20 mouse cellular contexts compared by ENCODE assay signal in genomic region chr3:30143440-30143839, GRCm38 (mm10).
A peak's percentile ranks its signal among the peaks of the same experiment; 100 is the strongest.
DNase-seq lines count a peak whose midpoint lies in the region; ATAC-seq lines count a peak whose summit lies in the region.
"Had no signal": no experiment of that assay in that cellular context is flagged by ENCODE, and none has a peak within 500 bp of the region (broad histone marks: within the 10 kb centered on the region; RNA-seq: fewer than 3 reads in every experiment).

No protein-coding gene starts in this region.

- H3K36me3 ChIP-seq in kidney, embryonic 14.5 days (ENCODE audit: control insufficient read depth, insufficient read depth, low read length), result no peaks in the 10 kb centered on the region
- H3K36me3 ChIP-seq in midbrain, embryonic 11.5 days (ENCODE audit: control insufficient read depth, insufficient read depth, low read length), result no peaks in the 10 kb centered on the region
- H3K36me3 ChIP-seq in midbrain, embryonic 14.5 days (ENCODE audit: control insufficient read depth, insufficient read depth, low read length), result no peaks in the 10 kb centered on the region
- no peaks in the 10 kb centered on the region for H3K36me3 ChIP-seq in limb, embryonic 12.5 days
- H3K36me3 ChIP-seq: embryonic facial prominence, embryonic 15.5 days; heart, embryonic 15.5 days had no signal

- H3K9ac ChIP-seq in kidney, embryonic 14.5 days (ENCODE audit: low read depth, low read length), result no peak overlapping the region
- H3K9ac ChIP-seq in midbrain, embryonic 11.5 days (ENCODE audit: low read length), result no peak overlapping the region
- no peak overlapping the region for H3K9ac ChIP-seq in midbrain, embryonic 14.5 days (replicated peaks; ENCODE audit: low read length)
- no peak overlapping the region for H3K9ac ChIP-seq in limb, embryonic 12.5 days (replicated peaks)
- H3K9ac ChIP-seq: embryonic facial prominence, embryonic 15.5 days; forebrain, embryonic 13.5 days; forebrain, postnatal 0 days; heart, embryonic 15.5 days; hindbrain, embryonic 14.5 days had no signal

- H3K27ac ChIP-seq in kidney, embryonic 14.5 days (ENCODE audit: low read depth, low read length), result no peak overlapping the region
- H3K27ac ChIP-seq in midbrain, embryonic 11.5 days (ENCODE audit: low read depth, low read length), result no peak overlapping the region
- no peak overlapping the region for H3K27ac ChIP-seq in midbrain, embryonic 14.5 days (replicated peaks; ENCODE audit: low read depth, low read length)
- H3K27ac ChIP-seq in limb, embryonic 12.5 days, result peak overlapping the region; percentile 62
- H3K27ac ChIP-seq: embryonic facial prominence, embryonic 15.5 days; forebrain, embryonic 13.5 days; heart, adult 2 months; heart, embryonic 15.5 days; hindbrain, embryonic 14.5 days had no signal

- H3K27me3 ChIP-seq in kidney, embryonic 14.5 days (ENCODE audit: control insufficient read depth, insufficient read depth, low read length), result no peaks in the 10 kb centered on the region
- no peaks in the 10 kb centered on the region for H3K27me3 ChIP-seq in midbrain, embryonic 11.5 days (ENCODE audit: control insufficient read depth, insufficient read depth, low read length)
- H3K27me3 ChIP-seq in midbrain, embryonic 14.5 days (ENCODE audit: control insufficient read depth, insufficient read depth, low read length), result no peaks in the 10 kb centered on the region
- no peaks in the 10 kb centered on the region for H3K27me3 ChIP-seq in limb, embryonic 12.5 days
- H3K27me3 ChIP-seq: embryonic facial prominence, embryonic 15.5 days; heart, embryonic 15.5 days had no signal

- 57% methylated on average over 2 of the region's 2 CpGs for WGBS in kidney, embryonic 14.5 days
- 86% methylated on average over 2 of the region's 2 CpGs for WGBS in midbrain, embryonic 11.5 days
- 74% methylated on average over 2 of the region's 2 CpGs for WGBS in midbrain, embryonic 14.5 days
- WGBS in limb, embryonic 12.5 days, result 72% methylated on average over 2 of the region's 2 CpGs

- DNase-seq in kidney, postnatal 25 days, result no peak
- DNase-seq in midbrain, embryonic 11.5 days (ENCODE audit: low spot score, missing footprints), result peak; percentile 81
- no peak for DNase-seq in midbrain, embryonic 14.5 days
- DNase-seq in spleen, postnatal 36 days (ENCODE audit: low spot score in 2 of 2), result no peak
- DNase-seq: adrenal gland, adult 2 months; adrenal gland, postnatal 25 days; cerebellum, adult 18-20 months; cerebellum, adult 9-11 months; cerebellum, postnatal 36 days; forebrain, postnatal 0 days; gastrocnemius, postnatal 14 days; heart, adult 2 months; heart, postnatal 14 days had no signal

- peaks cover 16% of the 10 kb centered on the region for H3K4me1 ChIP-seq in kidney, embryonic 14.5 days (ENCODE audit: control insufficient read depth, insufficient read depth, low read length)
- H3K4me1 ChIP-seq in midbrain, embryonic 11.5 days (ENCODE audit: control insufficient read depth, insufficient read depth, low read length), result peaks cover 5% of the 10 kb centered on the region
- peaks cover 11% of the 10 kb centered on the region; the same call in 1 of the 2 replicates for H3K4me1 ChIP-seq in midbrain, embryonic 14.5 days (ENCODE audit: control insufficient read depth, insufficient read depth, low read length)
- peaks cover 51% of the 10 kb centered on the region for H3K4me1 ChIP-seq in limb, embryonic 12.5 days (replicated peaks)
- H3K4me1 ChIP-seq: heart, embryonic 15.5 days had no signal

- ATAC-seq in kidney, embryonic 14.5 days (ENCODE audit: low FRiP score, low TSS enrichment), result no peak
- ATAC-seq in midbrain, embryonic 11.5 days (ENCODE audit: low FRiP score), result no peak
- no peak for ATAC-seq in midbrain, embryonic 14.5 days (ENCODE audit: low FRiP score, low TSS enrichment)
- no peak for ATAC-seq in limb, embryonic 12.5 days (ENCODE audit: insufficient number of reproducible peaks, insufficient read depth, low FRiP score, low TSS enrichment, low read depth)
- ATAC-seq: forebrain, postnatal 0 days had no signal

- no peaks in the 10 kb centered on the region for H3K9me3 ChIP-seq in kidney, embryonic 14.5 days (ENCODE audit: control insufficient read depth, low read length)
- no peaks in the 10 kb centered on the region for H3K9me3 ChIP-seq in midbrain, embryonic 11.5 days (ENCODE audit: control insufficient read depth, low read length)
- no peaks in the 10 kb centered on the region for H3K9me3 ChIP-seq in midbrain, embryonic 14.5 days (ENCODE audit: control insufficient read depth, low read length)
- H3K9me3 ChIP-seq in limb, embryonic 12.5 days, result no peaks in the 10 kb centered on the region; the same call in 1 of the 2 replicates
- H3K9me3 ChIP-seq: embryonic facial prominence, embryonic 15.5 days; forebrain, embryonic 13.5 days; heart, embryonic 15.5 days had no signal

- H3K4me3 ChIP-seq in kidney, embryonic 14.5 days (ENCODE audit: low read length), result no peak overlapping the region
- no peak overlapping the region for H3K4me3 ChIP-seq in midbrain, embryonic 11.5 days (ENCODE audit: low read depth, low read length)
- H3K4me3 ChIP-seq in midbrain, embryonic 14.5 days (replicated peaks; ENCODE audit: low read depth, low read length), result no peak overlapping the region
- no peak overlapping the region for H3K4me3 ChIP-seq in limb, embryonic 12.5 days (replicated peaks)
- H3K4me3 ChIP-seq: embryonic facial prominence, embryonic 15.5 days; forebrain, embryonic 13.5 days; heart, adult 2 months; heart, embryonic 15.5 days had no signal

- H3K4me2 ChIP-seq in kidney, embryonic 14.5 days (replicated peaks; ENCODE audit: low read depth, low read length), result peak overlapping the region; percentile 29; the same call in 1 of the 2 replicates
- H3K4me2 ChIP-seq in midbrain, embryonic 11.5 days, result no peak overlapping the region
- H3K4me2 ChIP-seq in midbrain, embryonic 14.5 days (ENCODE audit: low read length), result no peak overlapping the region
- no peak overlapping the region for H3K4me2 ChIP-seq in limb, embryonic 12.5 days
- H3K4me2 ChIP-seq: embryonic facial prominence, embryonic 15.5 days; heart, embryonic 11.5 days; heart, embryonic 15.5 days; hindbrain, embryonic 14.5 days had no signal
